Mouse (Mus musculus) ES-E14 (cell line): ENCODE measurements at regions not wholly inside any gene's neighbourhood (a gene's known extent, or its start where the extent isn't known, plus 50 kb on each side); places are given as distances from the start of the nearest gene placed in this dataset.

Experiments
- CHD2 ChIP-seq: IDR thresholded peaks from 2 replicates; pipeline ENCODE4 v1.6.1; 2014; ENCODE audit warnings: mild to moderate bottlenecking, low read depth, low read length, inconsistent platforms
- HCFC1 ChIP-seq: IDR thresholded peaks from 2 replicates; pipeline ENCODE4 v1.6.1; 2012; ENCODE audit warnings: low read length, inconsistent platforms, borderline replicate concordance; ENCODE audit not compliant: insufficient read depth
- MAFK ChIP-seq: IDR thresholded peaks from 2 replicates; pipeline ENCODE4 v1.6.1; 2014; ENCODE audit warnings: mild to moderate bottlenecking, low read depth, low read length, inconsistent platforms; ENCODE audit not compliant: insufficient read depth
- ZC3H11A ChIP-seq: IDR thresholded peaks from 2 replicates; pipeline ENCODE4 v1.6.1; 2012; ENCODE audit warnings: low read depth, mild to moderate bottlenecking, inconsistent platforms, low read length, borderline replicate concordance
- ZNF384 ChIP-seq: IDR thresholded peaks from 2 replicates; pipeline ENCODE4 v1.6.1; 2012; ENCODE audit warnings: low read depth, low read length, inconsistent platforms

DNA sequence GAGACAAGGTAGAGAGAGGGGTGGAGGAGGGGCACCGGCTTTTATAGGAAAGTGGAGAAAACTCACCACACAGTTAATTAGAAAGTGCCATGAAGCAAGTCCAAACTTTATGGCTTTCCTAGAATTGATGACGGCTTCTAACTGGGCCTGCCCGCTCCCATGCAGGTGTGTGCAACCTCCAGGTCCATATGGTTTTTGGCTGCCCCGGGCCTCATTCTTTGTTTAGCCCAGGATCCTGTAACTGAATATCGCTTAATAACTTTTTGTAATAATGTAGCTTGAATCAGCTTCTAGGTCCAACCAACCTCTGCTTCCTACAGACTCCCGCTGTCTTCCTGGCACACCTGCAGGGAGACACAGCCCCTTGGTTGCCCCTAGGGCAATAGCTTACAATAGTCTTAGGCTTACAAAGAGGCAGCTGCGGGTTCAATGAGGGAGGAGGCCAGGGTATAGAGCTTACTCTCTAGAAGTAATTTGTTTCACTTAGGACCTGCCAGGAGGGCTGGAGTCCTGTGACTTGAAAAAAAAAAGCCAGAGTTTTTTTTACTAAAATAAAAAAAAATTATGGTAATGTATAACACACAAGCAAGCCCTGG, 159.2 kb downstream of the Gm10260 start:
- TF ChIP-seq ZC3H11A (no peak), CHD2 (no peak), ZNF384 (no peak), MAFK (no peak), HCFC1 (no peak)
